Comparison of ENCODE assay signal across 9 mouse cellular contexts in the genomic region with DNA sequence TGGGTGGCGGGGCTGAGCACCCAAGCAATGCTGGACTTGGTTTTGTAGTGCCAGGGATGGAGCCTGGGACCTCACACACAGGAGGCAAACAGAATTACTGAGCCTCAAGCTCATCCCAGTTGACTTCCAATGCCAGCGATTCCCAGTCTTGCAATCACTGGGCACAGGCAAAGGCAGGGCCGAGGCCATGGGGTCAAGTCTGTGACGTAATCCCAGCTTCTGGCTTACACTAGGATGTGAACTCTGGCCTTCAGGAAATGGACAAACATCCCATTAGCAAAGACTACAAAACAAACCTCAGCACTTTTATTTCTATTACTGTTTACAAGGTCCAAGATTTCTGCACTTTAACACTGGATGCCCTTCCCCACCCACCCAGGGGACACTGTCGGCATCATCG. TPM values are rescaled to one million over a fixed set of nuclear protein-coding genes. Genes with fewer than 3 reads are reported as not detected.
DNase-seq lines count a peak whose midpoint lies in the region; ATAC-seq lines count a peak whose summit lies in the region.
"Had no signal": no experiment of that assay in that cellular context is flagged by ENCODE, and none has a peak within 500 bp of the region (broad histone marks: within the 10 kb centered on the region; RNA-seq: fewer than 3 reads in every experiment).

No protein-coding gene starts in this region.

- DNase-seq in hindbrain, embryonic 11.5 days (ENCODE audit: low spot score): no peak
- DNase-seq in adrenal gland, postnatal 14 days: peak; percentile 85
- peak; percentile 60 to 65 for DNase-seq in kidney, postnatal 4 days
- peak; percentile 54 to 65 for DNase-seq in lung, postnatal 4 days
- no peak for DNase-seq in right cerebral cortex, postnatal 36 days (ENCODE audit: low spot score in 2 of 2)
- no peak for DNase-seq in right cerebral cortex, postnatal 4 days
- DNase-seq: cerebellum, adult 8-10 months had no signal

- WGBS in hindbrain, embryonic 13.5 days: 84% methylated on average over 6 of the region's 6 CpGs
- 88% methylated on average over 6 of the region's 6 CpGs for WGBS in hindbrain, embryonic 11.5 days

- H3K9me3 ChIP-seq in hindbrain, embryonic 13.5 days: no peaks in the 10 kb centered on the region
- H3K9me3 ChIP-seq in hindbrain, embryonic 11.5 days (ENCODE audit: control insufficient read depth, low read length): no peaks in the 10 kb centered on the region

- no peaks in the 10 kb centered on the region for H3K27me3 ChIP-seq in hindbrain, embryonic 13.5 days
- H3K27me3 ChIP-seq in hindbrain, embryonic 11.5 days (ENCODE audit: control insufficient read depth, insufficient read depth, low read length): no peaks in the 10 kb centered on the region

- no peak overlapping the region for H3K4me2 ChIP-seq in hindbrain, embryonic 13.5 days
- no peak overlapping the region for H3K4me2 ChIP-seq in hindbrain, embryonic 11.5 days (replicated peaks; ENCODE audit: low read depth, low read length)

- no peak overlapping the region for H3K4me3 ChIP-seq in hindbrain, embryonic 13.5 days
- H3K4me3 ChIP-seq in hindbrain, embryonic 11.5 days (ENCODE audit: low read depth, low read length): no peak overlapping the region

- H3K27ac ChIP-seq in hindbrain, embryonic 13.5 days: peak overlapping the region; percentile 75; the same call in 1 of the 2 replicates
- no peak overlapping the region for H3K27ac ChIP-seq in hindbrain, embryonic 11.5 days (ENCODE audit: low read depth, low read length)

- peaks cover 18% of the 10 kb centered on the region for H3K4me1 ChIP-seq in hindbrain, embryonic 13.5 days (replicated peaks)
- no peaks in the 10 kb centered on the region for H3K4me1 ChIP-seq in hindbrain, embryonic 11.5 days (replicated peaks; ENCODE audit: control insufficient read depth, insufficient read depth, low read length)

- no peak overlapping the region for H3K9ac ChIP-seq in hindbrain, embryonic 13.5 days
- no peak overlapping the region for H3K9ac ChIP-seq in hindbrain, embryonic 11.5 days (ENCODE audit: low read depth, low read length)

- no peak for ATAC-seq in hindbrain, embryonic 13.5 days (ENCODE audit: low FRiP score)
- ATAC-seq in hindbrain, embryonic 11.5 days (ENCODE audit: low FRiP score): no peak
- ATAC-seq: activated CD4-positive, CD25-positive, alpha-beta regulatory T cell, adult 4 months had no signal

- H3K36me3 ChIP-seq in hindbrain, embryonic 13.5 days: peaks cover 18% of the 10 kb centered on the region
- H3K36me3 ChIP-seq in hindbrain, embryonic 11.5 days (ENCODE audit: control insufficient read depth, insufficient read depth, low read length): no peaks in the 10 kb centered on the region

RNA-seq across cellular contexts. Expression of a gene that starts 18.6 kb away (rescaled TPM):
- polyA plus RNA-seq in hindbrain, embryonic 13.5 days (2015; fragmentation: Nextera tagmentation; extraction: Ambion mirVana): 6.6 and 8.1 TPM in 2 replicates
- 5.8 and 7.4 TPM in 2 replicates for polyA plus RNA-seq in hindbrain, embryonic 11.5 days (2014; fragmentation: Nextera tagmentation; extraction: Ambion mirVana)
- 17.8 and 19.8 TPM in 2 replicates for total RNA-seq in adrenal gland, postnatal 14 days (2021)

RNA-seq across cellular contexts. Expression of a gene that starts 28.0 kb away (rescaled TPM):
- polyA plus RNA-seq in hindbrain, embryonic 13.5 days (2015; fragmentation: Nextera tagmentation; extraction: Ambion mirVana): 18.5 and 20.6 TPM in 2 replicates
- 20.2 and 24.6 TPM in 2 replicates for polyA plus RNA-seq in hindbrain, embryonic 11.5 days (2014; fragmentation: Nextera tagmentation; extraction: Ambion mirVana)
- 7.8 and 10.7 TPM in 2 replicates for total RNA-seq in adrenal gland, postnatal 14 days (2021)

RNA-seq across cellular contexts. Expression of a gene that starts 41.7 kb away (rescaled TPM):
- polyA plus RNA-seq in hindbrain, embryonic 13.5 days (2015; fragmentation: Nextera tagmentation; extraction: Ambion mirVana): 1,428 and 1,433 TPM in 2 replicates
- polyA plus RNA-seq in hindbrain, embryonic 11.5 days (2014; fragmentation: Nextera tagmentation; extraction: Ambion mirVana): 1,169 and 1,193 TPM in 2 replicates
- total RNA-seq in adrenal gland, postnatal 14 days (2021): 357 TPM in 2 replicates

RNA-seq across cellular contexts. Expression of a gene that starts 43.6 kb away (rescaled TPM):
- 154 and 156 TPM in 2 replicates for polyA plus RNA-seq in hindbrain, embryonic 13.5 days (2015; fragmentation: Nextera tagmentation; extraction: Ambion mirVana)
- polyA plus RNA-seq in hindbrain, embryonic 11.5 days (2014; fragmentation: Nextera tagmentation; extraction: Ambion mirVana): 194 and 212 TPM in 2 replicates
- total RNA-seq in adrenal gland, postnatal 14 days (2021): 111 and 114 TPM in 2 replicates

Comparison
In these comparisons a context has a peak if more than half of its experiments do, and no peak if none do; other contexts are left out.
1. DNase-seq: peak in adrenal gland, postnatal 14 days (single experiment), kidney, postnatal 4 days (2 of 2) and lung, postnatal 4 days (2 of 2); none in hindbrain, embryonic 11.5 days (single experiment), right cerebral cortex, postnatal 36 days (0 of 2) and right cerebral cortex, postnatal 4 days (single experiment).